Mouse (Mus musculus): ENCODE data around the gene Fsd2. TPM values are rescaled to one million over a fixed set of nuclear protein-coding genes. Genes with fewer than 3 reads are reported as not detected.

Fsd2 gene
- polyA plus RNA-seq, 1 experiment from 2014 or later: 0.29 TPM

- Histone ChIP-seq H3K4me3 (peak overlapping the region; percentile 82), H3K36me3 (no peaks in the 10 kb centered on the region), H3K4me2 (peak overlapping the region; percentile 74), H3K27ac (replicated peaks) (peak overlapping the region; percentile 99), H3K9ac (peak overlapping the region; percentile 95), H3K9me3 (no peaks in the 10 kb centered on the region), H3K4me1 (replicated peaks) (peaks cover 38% of the 10 kb centered on the region), H3K27me3 (peaks cover 4% of the 10 kb centered on the region; the same call in 1 of the 2 replicates)
- no peak for ATAC-seq (ENCODE audit: low read depth)
- WGBS: 34% methylated on average over 9 of the region's 9 CpGs
Observed at GRCm38 (mm10) chr7:81492628-81493027, 74.1 kb downstream of the Fsd2 start.

DNA sequence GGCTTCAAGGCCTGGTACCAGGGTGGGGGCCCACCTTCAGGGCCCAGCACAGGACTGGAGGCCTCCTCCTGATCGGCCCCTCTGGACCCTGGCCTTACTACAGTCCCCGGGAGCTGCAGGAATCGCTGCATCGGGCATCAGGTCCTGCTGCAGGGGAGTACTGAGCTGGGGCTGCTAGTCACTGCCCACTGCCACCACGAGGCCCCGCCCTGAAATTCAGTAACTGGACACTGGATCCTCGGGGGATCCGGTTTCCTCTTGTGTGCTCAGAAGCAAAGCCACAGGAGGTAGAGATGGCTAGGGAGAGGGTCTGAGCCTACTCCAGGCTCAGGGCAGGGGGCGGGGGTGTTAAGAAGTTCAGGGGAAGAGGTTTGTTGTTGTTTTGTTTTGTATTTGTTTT, 77.1 kb downstream of the Fsd2 start:
- 9% methylated on average over 9 of the region's 9 CpGs for WGBS
- H3K4me3 ChIP-seq: no peak overlapping the region
- no peaks in the 10 kb centered on the region for H3K9me3 ChIP-seq
- H3K27me3 ChIP-seq: no peaks in the 10 kb centered on the region
- peaks cover 4% of the 10 kb centered on the region for H3K36me3 ChIP-seq
- peak overlapping the region; percentile 43 for H3K9ac ChIP-seq
- no peak overlapping the region for H3K4me2 ChIP-seq
- ATAC-seq (ENCODE audit: low read depth): no peak
- H3K27ac ChIP-seq (replicated peaks): no peak overlapping the region
- peaks cover 38% of the 10 kb centered on the region for H3K4me1 ChIP-seq (replicated peaks)

MicroRNAs within 50 kb of the gene (microRNA counts, 519-probe panel; counts per million panel counts)
- microRNA mmu-miR-1839-3p (1,833 counts per million, percentile 12 among the panel's probes with 10 or more counts), microRNA mmu-miR-1839-5p (3,414 counts per million, percentile 46 among the panel's probes with 10 or more counts)

Other genes with a start within 250 kb of the Fsd2 start
- 804 and 855 TPM in 2 replicates for gene Rps17, start 221.7 kb downstream of the Fsd2 start, polyA plus RNA-seq (2015; fragmentation: Nextera tagmentation; extraction: Ambion mirVana)
- gene Cpeb1, start 111.5 kb downstream of the Fsd2 start, polyA plus RNA-seq (2015; fragmentation: Nextera tagmentation; extraction: Ambion mirVana): 4.7 and 7.3 TPM in 2 replicates
- gene Ap3b2, start 73.0 kb downstream of the Fsd2 start, polyA plus RNA-seq (2015; fragmentation: Nextera tagmentation; extraction: Ambion mirVana): 127 and 131 TPM in 2 replicates
- gene BC048679, start 68.7 kb downstream of the Fsd2 start, polyA plus RNA-seq (2015; fragmentation: Nextera tagmentation; extraction: Ambion mirVana): not detected in 2 replicates
- 7.1 and 8.0 TPM in 2 replicates for gene Whamm, start 4.3 kb upstream of the Fsd2 start, polyA plus RNA-seq (2015; fragmentation: Nextera tagmentation; extraction: Ambion mirVana)
- 30.5 and 31.9 TPM in 2 replicates for gene Homer2, start 140.6 kb upstream of the Fsd2 start, polyA plus RNA-seq (2015; fragmentation: Nextera tagmentation; extraction: Ambion mirVana)
- gene Ramac, start 196.0 kb upstream of the Fsd2 start, polyA plus RNA-seq (2015; fragmentation: Nextera tagmentation; extraction: Ambion mirVana): 127 and 151 TPM in 2 replicates
- gene 3110040N11Rik, start 222.5 kb upstream of the Fsd2 start, polyA plus RNA-seq (2015; fragmentation: Nextera tagmentation; extraction: Ambion mirVana): 47.7 and 54.4 TPM in 2 replicates